Mouse (Mus musculus) CH12.LX (cell line): ENCODE data around the gene Hoxd12. TPM values are rescaled to one million over a fixed set of nuclear protein-coding genes. Genes with fewer than 3 reads are reported as not detected.

Source experiments
- DNase-seq: peaks from one replicate; pipeline ENCODE4 v3.0.0-alpha.2; 2013; ENCODE audit errors: extremely low read depth
- H3K27ac ChIP-seq: 2 replicates; pipeline ENCODE4 v1.5.1; 2012; ENCODE audit warnings: low read depth, mild to moderate bottlenecking, control low read depth, moderate library complexity; ENCODE audit not compliant: insufficient read depth
- H3K27me3 ChIP-seq: replicated peaks from 2 replicates; pipeline ENCODE3; 2012; ENCODE audit warnings: inconsistent platforms
- H3K36me3 ChIP-seq, 2 experiments: replicated peaks in 1 of 2; 2 replicates each; pipeline versions ENCODE3 to v1.6.1; 2012; ENCODE audit warnings: inconsistent platforms in 1 of 2, low read length in 1 of 2, mild to moderate bottlenecking in 1 of 2, mixed read lengths in 1 of 2, moderate library complexity in 1 of 2; ENCODE audit not compliant: control insufficient read depth in 1 of 2, insufficient read depth in 1 of 2
- H3K4me1 ChIP-seq, 2 experiments: 2 replicates each; pipeline ENCODE4 v1.6.1; 2012; ENCODE audit warnings: inconsistent platforms in 1 of 2, moderate library complexity in 1 of 2; ENCODE audit not compliant: insufficient read depth in 2 of 2, control insufficient read depth in 1 of 2
- H3K4me2 ChIP-seq: 2 replicates; pipeline ENCODE4 v1.6.1; 2012; ENCODE audit warnings: low read depth, mild to moderate bottlenecking, control low read depth; ENCODE audit not compliant: poor library complexity, insufficient read depth, severe bottlenecking
- H3K4me3 ChIP-seq, 3 experiments: fragments of 150-350 bp in 1 of 3; sonication (generic) in 1 of 3; replicated peaks in 1 of 3; 2 replicates each; pipeline versions ENCODE3 to v1.5.1; 2011 to 2012; ENCODE audit warnings: low read depth in 2 of 3, low read length in 2 of 3, mild to moderate bottlenecking in 2 of 3, moderate library complexity in 2 of 3, control low read depth in 1 of 3, improper control_type of control experiment in 1 of 3, inconsistent platforms in 1 of 3, mixed read lengths in 1 of 3; ENCODE audit not compliant: poor library complexity in 1 of 3
- H3K79me2 ChIP-seq: replicated peaks from 2 replicates; pipeline ENCODE4 v1.6.1; 2012; ENCODE audit warnings: mild to moderate bottlenecking, moderate library complexity; ENCODE audit not compliant: control insufficient read depth, poor library complexity, insufficient read depth, severe bottlenecking; ENCODE audit errors: extremely low read depth
- H3K9ac ChIP-seq: 2 replicates; pipeline ENCODE4 v1.6.1; 2012; ENCODE audit warnings: low read depth, mild to moderate bottlenecking, control low read depth, moderate library complexity; ENCODE audit not compliant: insufficient read depth
- H3K9me3 ChIP-seq: replicated peaks from 2 replicates; pipeline ENCODE3; 2012; ENCODE audit warnings: low read length, inconsistent platforms, mixed read lengths
- CHD1 ChIP-seq: IDR thresholded peaks from 2 replicates; pipeline ENCODE4 v1.6.1; 2012; ENCODE audit warnings: low read depth, low read length, improper control_type of control experiment, inconsistent platforms
- CTCF ChIP-seq, 2 experiments: IDR thresholded peaks in 1 of 2; conservative IDR thresholded peaks in 1 of 2; 2 replicates each; pipeline ENCODE4 v1.5.1; 2011 to 2012; ENCODE audit warnings: low read depth in 2 of 2, low read length in 2 of 2, improper control_type of control experiment in 1 of 2, inconsistent platforms in 1 of 2, mild to moderate bottlenecking in 1 of 2, moderate library complexity in 1 of 2
- E2F4 ChIP-seq: IDR thresholded peaks from 2 replicates; pipeline ENCODE4 v1.6.1; 2011; ENCODE audit warnings: low read depth, low read length, improper control_type of control experiment; ENCODE audit not compliant: insufficient replicate concordance
- ELF1 ChIP-seq: IDR thresholded peaks from 2 replicates; pipeline ENCODE4 v1.6.1; 2014; ENCODE audit warnings: low read depth, mild to moderate bottlenecking, inconsistent platforms, low read length, improper control_type of control experiment
- EP300 ChIP-seq: IDR thresholded peaks from 2 replicates; pipeline ENCODE4 v1.6.1; 2011; ENCODE audit warnings: low read length, improper control_type of control experiment
- IRF4 ChIP-seq: IDR thresholded peaks from 2 replicates; pipeline ENCODE4 v1.6.1; 2014; ENCODE audit warnings: low read depth, mild to moderate bottlenecking, inconsistent platforms, low read length, improper control_type of control experiment
- JUND ChIP-seq: conservative IDR thresholded peaks from 2 replicates; pipeline ENCODE4 v1.6.1; 2011; ENCODE audit warnings: low read depth, low read length, improper control_type of control experiment
- KAT2A ChIP-seq: IDR thresholded peaks from 2 replicates; pipeline ENCODE4 v1.6.1; 2012; ENCODE audit warnings: low read length, improper control_type of control experiment, inconsistent platforms; ENCODE audit not compliant: insufficient replicate concordance
- MEF2A ChIP-seq: IDR thresholded peaks from 2 replicates; pipeline ENCODE4 v1.6.1; 2014; ENCODE audit warnings: low read depth, mild to moderate bottlenecking, inconsistent platforms, low read length, improper control_type of control experiment, borderline replicate concordance
- RAD21 ChIP-seq: IDR thresholded peaks from 2 replicates; pipeline ENCODE4 v1.6.1; 2011; ENCODE audit warnings: low read depth, mild to moderate bottlenecking, low read length, improper control_type of control experiment, moderate library complexity
- SIN3A ChIP-seq: IDR thresholded peaks from 2 replicates; pipeline ENCODE4 v1.6.1; 2012; ENCODE audit warnings: low read length, improper control_type of control experiment, inconsistent platforms
- SMC3 ChIP-seq: IDR thresholded peaks from 2 replicates; pipeline ENCODE4 v1.6.1; 2011; ENCODE audit warnings: low read depth, low read length, improper control_type of control experiment
- TBP ChIP-seq: conservative IDR thresholded peaks from 2 replicates; pipeline ENCODE4 v1.6.1; 2011; ENCODE audit warnings: low read depth, low read length, improper control_type of control experiment
- UBTF ChIP-seq: IDR thresholded peaks from 2 replicates; pipeline ENCODE4 v1.6.1; 2012; ENCODE audit warnings: low read depth, mild to moderate bottlenecking, inconsistent platforms, low read length, improper control_type of control experiment, moderate library complexity
- ZMIZ1 ChIP-seq: IDR thresholded peaks from 2 replicates; pipeline ENCODE4 v1.6.1; 2012; ENCODE audit warnings: low read depth, mild to moderate bottlenecking, inconsistent platforms, low read length, improper control_type of control experiment
- ZNF384 ChIP-seq: IDR thresholded peaks from 2 replicates; pipeline ENCODE4 v1.6.1; 2012; ENCODE audit warnings: low read depth, low read length, improper control_type of control experiment, inconsistent platforms
- dilution Hi-C: fragments of 300-500 bp; cut with MboI; formaldehyde crosslinking; loops from 2 replicates; pipeline ENCODE4 v1.14.3; 2020; ENCODE audit warnings: low sequenced_read_pairs; ENCODE audit not compliant: extremely low pct_unique_long_range_greater_than_20kb, extremely low pct_ligation_motif_present
- in situ Hi-C: fragments of 300-500 bp; cut with MboI; formaldehyde crosslinking; loops from 3 replicates; pipeline ENCODE4 v1.14.3; 2019; ENCODE audit warnings: low sequenced_read_pairs, low pct_ligation_motif_present, low pct_unique_long_range_greater_than_20kb, mixed read lengths
- polyA plus RNA-seq: library from polyadenylated mRNA; unstranded; fragments of >175 nt; gene quantifications from 2 replicates; pipeline ENCODE4 v1.2.1, GENCODE M21; 2012; ENCODE audit warnings: low read depth; ENCODE audit not compliant: insufficient read length
- total RNA-seq, 2 experiments: library from RNA; depleted of rRNA; stranded (reverse); fragments of 300-350 nt in 1 of 2; fragments of >200 nt in 1 of 2; gene quantifications; 2 replicates each; pipeline ENCODE4 v1.2.3; 2012 to 2014

The Hoxd12 gene
- total and polyA plus RNA-seq, 3 experiments = not detected

- Histone ChIP-seq H3K27ac (no peak overlapping the region), H3K9ac (no peak overlapping the region), H3K4me1 (no peaks in the 10 kb centered on the region), H3K27me3 (no peaks in the 10 kb centered on the region), H3K79me2 (no peaks in the 10 kb centered on the region), H3K4me3 (no peak overlapping the region), H3K9me3 (peaks cover 21% of the 10 kb centered on the region), H3K4me2 (no peak overlapping the region), H3K36me3 (no peaks in the 10 kb centered on the region)
- dilution Hi-C loops (no loop called here), in situ Hi-C loops (loop anchor here (25.0 kb wide), 1 partner anchor 626 kb away; no protein-coding TSS in a partner anchor)
- peak; percentile 41 for DNase-seq
- peak; percentile 88 for TF ChIP-seq ZNF384
- no peak for TF ChIP-seq CHD1
- peak in 1 of 2 experiments; percentile 57; a peak in 2 of 4 replicates for TF ChIP-seq CTCF (conservative IDR thresholded peaks at IDR 0.05 in 1 of 2, IDR thresholded peaks at IDR 0.05 in 1 of 2; ENCODE audit: low read depth in 2 of 2, low read length in 2 of 2)
- TF ChIP-seq SMC3 = peak; percentile 34
- no peak for TF ChIP-seq SIN3A
Observed at GRCm38 (mm10) chr2:74686301-74686987, 11.6 kb downstream of the Hoxd12 start.

GRCm38 (mm10) chr2:74686988-74687697, 12.3 kb downstream of the Hoxd12 start:
- TF ChIP-seq ELF1 (no peak), ZNF384 (no peak), TBP (no peak), EP300 (no peak), MEF2A (no peak), ZMIZ1 (no peak), IRF4 (no peak), CHD1 (no peak), SMC3 (no peak), RAD21 (no peak), UBTF (no peak), E2F4 (no peak), KAT2A (no peak), JUND (no peak)
- peaks cover 22% of the 10 kb centered on the region for H3K9me3 ChIP-seq
- no peak overlapping the region for H3K4me2 ChIP-seq
- H3K27ac ChIP-seq = no peak overlapping the region
- DNase-seq = no peak
- H3K27me3 ChIP-seq = no peaks in the 10 kb centered on the region
- H3K9ac ChIP-seq = no peak overlapping the region
- no peaks in the 10 kb centered on the region for H3K79me2 ChIP-seq
- in situ Hi-C loops (loop anchor here (25.0 kb wide), 1 partner anchor 625 kb away; no protein-coding TSS in a partner anchor), dilution Hi-C loops (no loop called here)
- H3K4me1 ChIP-seq = no peaks in the 10 kb centered on the region
- H3K36me3 ChIP-seq = no peaks in the 10 kb centered on the region
- H3K4me3 ChIP-seq = no peak overlapping the region
